Mouse (Mus musculus): Measurements from ENCODE around the gene Cux1. TPM values are rescaled to one million over a fixed set of nuclear protein-coding genes. Genes with fewer than 3 reads are reported as not detected.

The Cux1 gene
- total RNA-seq, 4 experiments from 2014 or later = 88.2 to 135 (median 105) TPM

GRCm38 (mm10) chr5:136375350-136375749 is 191.9 kb downstream of the Cux1 start:
- no peak for DNase-seq

- no peak for DNase-seq
Observed at GRCm38 (mm10) chr5:136372276-136372675, 195.0 kb downstream of the Cux1 start.

GRCm38 (mm10) chr5:136363421-136363820 is 203.9 kb downstream of the Cux1 start:
- no peak for DNase-seq

- no peak for DNase-seq
Observed at GRCm38 (mm10) chr5:136362473-136363230, 204.6 kb downstream of the Cux1 start.

GRCm38 (mm10) chr5:136362021-136362420 is 205.3 kb downstream of the Cux1 start:
- DNase-seq = no peak

GRCm38 (mm10) chr5:136357227-136357626 is 210.1 kb downstream of the Cux1 start:
- DNase-seq = no peak

GRCm38 (mm10) chr5:136355583-136356126 is 211.6 kb downstream of the Cux1 start:
- DNase-seq = no peak

- DNase-seq = no peak
Observed at GRCm38 (mm10) chr5:136354729-136355128, 212.6 kb downstream of the Cux1 start.

- no peak for DNase-seq
Observed at GRCm38 (mm10) chr5:136353114-136353513, 214.2 kb downstream of the Cux1 start.

- no peak for DNase-seq
Observed at GRCm38 (mm10) chr5:136343156-136343890, 224.0 kb downstream of the Cux1 start.

GRCm38 (mm10) chr5:136336798-136337527 is 230.3 kb downstream of the Cux1 start:
- no peak for DNase-seq

GRCm38 (mm10) chr5:136335681-136336080 is 231.6 kb downstream of the Cux1 start:
- no peak for DNase-seq

GRCm38 (mm10) chr5:136334780-136335179 is 232.5 kb downstream of the Cux1 start:
- DNase-seq = no peak

- no peak for DNase-seq
Observed at GRCm38 (mm10) chr5:136334051-136334450, 233.2 kb downstream of the Cux1 start.

- DNase-seq = no peak
Observed at GRCm38 (mm10) chr5:136332786-136333462, 234.4 kb downstream of the Cux1 start.

- DNase-seq = no peak
Observed at GRCm38 (mm10) chr5:136327736-136328135, 239.6 kb downstream of the Cux1 start.

- DNase-seq = no peak
Observed at GRCm38 (mm10) chr5:136326626-136327025, 240.7 kb downstream of the Cux1 start.

GRCm38 (mm10) chr5:136324506-136324905 is 242.8 kb downstream of the Cux1 start:
- peak; percentile 82 for DNase-seq

- DNase-seq = no peak
Observed at GRCm38 (mm10) chr5:136321378-136321777, 245.9 kb downstream of the Cux1 start.

GRCm38 (mm10) chr5:136312566-136312965 is 254.7 kb downstream of the Cux1 start:
- DNase-seq = no peak

GRCm38 (mm10) chr5:136312166-136312565 is 255.1 kb downstream of the Cux1 start:
- DNase-seq = peak; percentile 6

GRCm38 (mm10) chr5:136306254-136306653 is 261.0 kb downstream of the Cux1 start:
- no peak for DNase-seq
